Mouse (Mus musculus) induced T-regulatory cell, adult 2 months (primary cell): Measurements from ENCODE around the gene Sult1a1.
A peak's percentile ranks its signal among the peaks of the same experiment; 100 is the strongest.
"Not testable (repeated sequence)": the region's sequence is repeated elsewhere in the genome, so short reads cannot be mapped to it uniquely, and the experiment has no call there.

Experiments used
- DNase-seq: peaks from one replicate; pipeline ENCODE4 v3.0.0-alpha.2; 2012; ENCODE audit warnings: low read depth

Sult1a1 gene

DNA sequence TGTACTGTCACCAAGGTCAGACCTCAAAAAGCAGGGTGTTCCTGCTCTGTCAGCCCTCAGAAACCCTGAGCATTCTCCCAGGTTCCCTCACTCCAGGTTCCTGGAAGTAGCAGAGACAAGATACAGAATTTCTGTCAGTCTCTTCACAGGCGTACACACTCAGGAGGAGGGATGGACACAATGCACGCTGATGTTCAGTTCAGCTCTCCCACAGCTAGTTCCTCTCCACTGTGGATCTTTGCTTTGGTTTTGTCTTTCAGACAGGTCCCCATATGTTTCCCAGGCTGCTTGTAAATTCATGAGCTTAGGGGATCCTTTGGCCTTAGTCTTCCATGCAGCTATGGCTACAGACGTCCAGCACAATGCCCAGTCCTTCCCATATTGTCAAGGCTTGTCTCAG is 20.7 kb upstream of the Sult1a1 start:
- peak; percentile 63 for DNase-seq

DNA sequence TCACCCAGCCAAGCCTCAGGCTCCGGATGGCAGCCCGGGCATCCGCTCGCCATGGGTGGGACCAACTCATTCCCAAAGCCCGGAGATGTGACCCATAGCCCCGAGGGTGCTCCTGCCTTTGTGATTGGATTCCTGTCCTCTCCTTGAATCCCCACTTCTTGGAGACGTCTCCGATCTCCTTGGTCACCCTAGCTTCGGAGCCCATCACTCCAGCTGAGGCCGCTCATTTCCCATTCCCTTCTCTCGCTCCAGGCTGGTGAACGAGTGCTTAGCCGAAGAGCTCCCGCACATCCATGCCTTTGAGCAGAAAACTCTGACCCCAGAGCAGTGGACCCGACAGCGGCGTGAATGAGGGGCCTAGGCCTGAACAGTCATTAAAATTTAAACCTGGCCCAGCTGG is 20.1 kb upstream of the Sult1a1 start:
- DNase-seq = no peak

DNA sequence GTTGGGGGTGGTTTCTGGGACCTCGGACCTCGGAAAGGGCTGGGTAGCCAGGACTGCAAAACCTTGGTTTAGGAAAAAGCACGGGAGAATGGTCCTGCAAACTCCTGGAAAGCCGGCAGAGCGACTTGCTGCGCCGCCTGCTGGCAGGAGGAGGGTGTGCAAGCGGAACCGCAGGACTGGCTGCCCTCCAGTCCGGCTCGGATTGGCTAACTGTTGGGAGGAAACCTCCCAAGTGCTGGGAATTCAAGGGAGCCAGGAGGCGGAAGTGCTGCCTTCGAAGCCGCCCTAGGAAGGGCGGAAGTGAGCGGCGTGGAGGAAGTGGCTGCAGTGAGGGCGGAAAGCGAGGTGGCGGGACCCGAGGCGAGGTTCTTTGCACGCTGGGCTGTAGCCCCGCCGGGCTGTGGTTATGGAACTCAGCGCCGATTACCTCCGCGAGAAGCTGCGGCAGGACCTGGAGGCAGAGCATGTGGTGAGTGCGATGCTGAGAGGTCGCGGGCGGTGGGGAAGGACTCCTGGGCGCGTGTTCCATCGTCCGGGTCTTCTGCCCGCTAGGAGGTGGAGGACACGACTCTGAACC is 19.5 kb upstream of the Sult1a1 start, which contains the start of gene Slx1b:
Gene Slx1b (minus strand): TSS at position 154 of the 577 bp plus-strand sequence.
- DNase-seq = peak; percentile 96

DNA sequence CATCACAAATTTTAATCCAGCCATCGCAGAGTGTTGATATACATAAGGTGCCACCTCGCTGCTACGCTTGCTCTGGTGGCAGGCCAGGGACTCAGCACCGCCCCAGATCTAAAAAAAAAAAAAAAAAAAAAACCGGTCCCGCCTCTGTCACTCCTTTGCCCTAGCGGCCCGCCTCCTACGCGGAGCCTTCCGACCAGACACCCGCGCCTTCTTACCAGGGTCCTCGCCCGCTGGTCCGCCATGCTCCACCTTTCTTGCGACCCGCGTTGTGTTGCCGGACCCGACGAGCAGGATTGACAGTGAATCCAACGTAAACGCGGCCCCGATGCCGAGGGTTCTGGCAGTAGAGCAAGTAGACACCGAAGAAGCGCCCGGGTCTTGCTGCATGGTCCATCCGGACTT is 19.0 kb upstream of the Sult1a1 start, which contains the start of gene Bola2:
Gene Bola2 (plus strand): TSS at position 192 of the 402 bp plus-strand sequence.
- peak; percentile 90 for DNase-seq

DNA sequence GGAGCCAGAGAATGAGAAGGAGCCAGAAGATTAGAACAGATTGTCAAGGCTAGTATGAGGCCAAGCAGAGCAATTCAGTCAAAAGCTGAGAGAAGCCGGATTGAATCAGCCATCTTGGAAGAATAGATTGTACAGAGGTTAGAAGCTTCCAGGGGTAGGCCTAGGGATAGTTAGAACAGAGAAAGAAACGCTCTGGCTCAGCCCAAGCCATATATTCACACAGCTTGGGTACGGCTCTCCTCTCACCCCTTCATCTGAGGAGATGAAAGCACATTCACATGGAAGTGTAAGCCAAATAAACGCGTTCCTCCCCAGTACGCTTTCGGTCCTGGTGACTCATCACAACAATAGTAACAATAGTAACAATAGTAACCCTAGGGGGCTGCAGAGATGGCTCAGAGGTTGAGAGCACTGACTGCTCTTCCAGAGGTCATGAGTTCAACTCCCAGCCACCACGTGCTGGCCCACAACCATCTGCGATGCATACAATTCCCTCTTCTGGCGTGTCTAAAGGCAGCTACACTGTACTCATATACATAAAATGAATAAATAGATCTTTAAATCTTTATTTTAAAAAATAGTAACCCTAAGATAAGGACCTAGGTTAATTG is 18.3 kb upstream of the Sult1a1 start:
- DNase-seq = peak; percentile 32

DNA sequence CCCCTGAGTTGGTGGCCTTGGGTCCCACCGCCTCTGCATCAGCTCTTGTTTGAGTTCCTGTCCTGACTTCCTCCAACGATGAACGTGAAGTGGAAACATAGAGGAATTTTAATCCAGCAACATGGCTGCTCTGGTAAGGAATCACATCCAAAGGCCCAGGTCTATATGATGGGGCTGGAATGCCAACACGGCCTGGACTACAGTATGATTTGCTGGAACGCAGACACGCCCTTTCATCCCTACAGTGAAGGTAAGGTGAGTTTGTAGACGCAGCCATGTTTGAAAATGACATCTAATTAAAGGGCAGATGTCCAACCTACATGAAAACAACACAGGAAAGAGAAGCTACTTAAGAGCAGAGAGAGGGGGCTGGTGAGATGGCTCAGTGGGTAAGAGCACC is 17.5 kb upstream of the Sult1a1 start:
- no peak for DNase-seq

DNA sequence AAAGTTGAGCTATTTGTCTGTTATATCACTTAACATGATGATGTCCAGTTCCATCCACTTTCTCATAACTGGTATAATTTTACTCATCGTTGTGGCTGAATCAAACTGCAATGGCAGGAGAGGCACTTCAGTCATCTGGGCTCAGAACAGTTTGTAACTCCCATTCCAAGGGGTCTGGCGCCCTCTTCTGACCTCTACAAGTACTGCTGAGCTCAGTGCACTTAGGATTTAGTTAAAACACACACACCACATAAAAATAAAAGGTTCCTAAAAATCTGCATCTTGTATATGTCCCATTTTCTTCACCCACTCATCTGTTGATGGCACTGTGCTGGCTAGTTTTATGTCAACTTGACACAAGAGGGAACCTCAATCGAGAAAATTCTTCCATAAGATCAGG is 17.0 kb upstream of the Sult1a1 start:
- DNase-seq = peak; percentile 96

DNA sequence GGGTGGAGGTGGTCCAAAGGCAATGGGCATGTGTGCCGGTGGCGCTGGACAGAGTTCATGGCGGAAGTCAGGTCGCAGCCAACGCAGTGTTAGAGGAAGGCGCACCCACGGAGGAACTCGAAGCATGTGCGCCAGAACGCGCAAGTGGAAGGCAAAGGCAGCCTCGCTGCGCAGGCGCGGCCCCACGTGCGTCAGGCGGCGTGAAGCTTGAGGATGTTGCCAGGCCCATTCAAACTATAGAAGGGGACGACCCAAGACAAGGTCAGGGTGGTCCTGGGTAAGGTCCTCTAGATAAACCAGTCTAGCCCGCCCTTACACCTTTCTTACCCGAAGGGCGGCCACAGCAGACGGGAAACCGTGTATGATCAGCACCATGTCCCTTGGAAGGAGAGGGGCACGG is 16.2 kb upstream of the Sult1a1 start:
- peak; percentile 9 for DNase-seq

DNA sequence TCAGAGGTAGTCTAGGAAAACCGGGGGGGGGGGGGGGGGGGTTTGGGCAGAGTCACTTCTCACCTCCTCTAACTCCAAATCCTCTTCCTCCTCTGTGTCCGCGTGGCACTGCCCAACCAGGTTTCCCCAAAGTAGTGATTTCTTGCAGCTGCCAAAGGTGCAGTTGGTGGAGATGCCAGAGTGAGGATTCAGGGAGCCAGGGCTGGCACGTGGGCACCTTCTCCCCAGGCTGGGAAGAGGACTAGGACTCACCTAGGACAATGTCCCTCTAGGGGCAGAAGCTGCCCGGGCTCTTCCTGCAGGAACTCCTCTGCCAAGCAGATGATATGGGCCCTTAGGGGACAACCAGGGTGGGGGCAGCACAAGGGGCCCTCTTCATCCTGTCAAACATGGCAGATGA is 15.4 kb upstream of the Sult1a1 start:
- DNase-seq = no peak

DNA sequence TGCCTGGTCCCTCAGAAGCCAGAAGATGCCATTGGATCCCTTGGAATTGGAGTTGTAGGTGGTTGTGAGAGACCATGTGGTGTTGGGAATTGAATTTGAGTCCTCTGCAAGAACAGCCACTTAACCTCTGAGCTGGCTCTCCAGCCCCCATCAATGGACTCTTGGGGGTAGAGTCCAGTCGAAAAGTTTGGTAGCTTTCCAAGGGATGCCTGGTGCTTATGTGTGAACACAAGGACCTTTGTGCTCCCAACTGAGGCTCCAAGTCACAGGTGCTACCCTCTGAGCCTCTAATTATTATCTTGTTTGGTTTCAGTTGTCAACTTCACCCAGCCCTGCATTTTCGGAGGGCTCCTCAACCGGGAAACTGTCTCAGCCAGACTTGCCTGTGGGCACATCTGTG is 14.5 kb upstream of the Sult1a1 start:
- DNase-seq = no peak

DNA sequence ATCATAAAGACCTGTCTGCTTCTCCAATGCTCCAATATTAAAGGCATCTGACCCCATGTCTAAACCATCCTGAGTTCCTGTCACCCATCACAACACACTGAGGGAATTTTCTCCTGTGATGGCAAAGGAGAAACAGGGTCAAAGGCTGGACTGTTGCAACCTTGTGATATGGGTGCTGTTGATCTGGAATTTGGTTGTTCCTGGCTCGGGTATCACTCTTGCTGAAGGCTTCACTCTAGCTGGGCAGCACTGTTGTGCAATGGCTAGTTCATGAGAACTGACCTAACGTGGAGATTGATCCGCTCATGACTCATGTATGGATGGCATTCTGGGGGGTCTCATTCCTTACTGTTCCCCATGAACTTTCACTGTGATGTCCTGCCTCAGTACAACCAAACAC is 12.8 kb upstream of the Sult1a1 start:
- no peak for DNase-seq

DNA sequence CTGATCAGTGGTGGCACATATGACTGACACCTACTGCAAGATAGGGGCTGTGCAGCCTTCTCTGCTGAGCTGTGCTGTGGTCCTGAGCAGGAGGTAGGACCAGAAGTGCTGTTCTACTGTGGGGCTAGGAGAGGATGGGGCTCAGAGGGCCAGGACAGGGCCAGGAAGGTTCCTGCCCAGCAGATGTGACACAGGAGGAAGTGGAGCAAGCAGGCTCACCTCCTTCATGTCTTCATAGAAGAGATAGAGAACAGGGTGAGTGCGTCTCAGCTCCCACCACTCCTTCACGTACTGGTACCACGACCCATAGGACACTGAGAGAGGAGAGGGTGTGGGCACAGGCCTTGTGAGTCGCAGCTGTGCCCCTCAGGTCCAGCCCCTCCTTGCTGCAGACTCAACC is 11.9 kb upstream of the Sult1a1 start:
- not testable (repeated sequence) for DNase-seq

DNA sequence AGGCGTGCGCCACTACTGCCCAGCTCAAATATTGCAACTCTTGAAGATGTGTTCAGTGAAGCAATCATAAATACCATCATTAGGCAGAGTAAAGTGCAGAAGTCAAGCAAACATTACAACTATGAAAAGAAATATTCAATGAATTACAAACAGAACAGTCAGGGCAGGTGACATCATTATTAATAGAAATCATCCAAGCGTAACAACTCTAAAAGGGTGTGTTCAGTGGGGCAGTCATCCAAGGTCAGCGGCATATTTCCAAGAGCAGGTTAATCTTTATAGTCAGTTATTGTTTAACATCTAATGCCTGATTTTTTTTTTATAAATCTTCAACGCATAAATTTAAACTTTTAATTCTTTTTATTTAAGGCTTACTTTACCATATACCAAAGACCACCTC is 5.0 kb upstream of the Sult1a1 start:
- no peak for DNase-seq

DNA sequence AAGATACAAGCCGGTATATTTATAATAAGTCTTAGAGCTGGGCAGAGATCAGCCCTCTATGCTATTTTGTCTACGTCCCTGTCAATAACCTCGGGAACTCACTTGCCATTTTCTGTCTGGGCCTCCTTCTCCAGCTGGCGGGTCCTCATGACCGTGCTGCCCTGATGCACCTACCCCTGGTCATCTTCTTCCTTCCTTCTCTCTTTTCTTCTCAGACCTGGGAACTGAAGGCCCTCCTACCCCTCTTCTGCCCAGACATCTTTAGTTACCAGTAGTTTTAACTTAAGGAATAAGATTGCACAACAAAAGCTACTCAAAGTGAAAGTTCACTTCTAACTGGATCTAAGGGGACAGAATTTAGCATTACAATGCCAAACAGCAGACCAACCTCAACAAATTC is 3.5 kb upstream of the Sult1a1 start:
- DNase-seq = no peak

DNA sequence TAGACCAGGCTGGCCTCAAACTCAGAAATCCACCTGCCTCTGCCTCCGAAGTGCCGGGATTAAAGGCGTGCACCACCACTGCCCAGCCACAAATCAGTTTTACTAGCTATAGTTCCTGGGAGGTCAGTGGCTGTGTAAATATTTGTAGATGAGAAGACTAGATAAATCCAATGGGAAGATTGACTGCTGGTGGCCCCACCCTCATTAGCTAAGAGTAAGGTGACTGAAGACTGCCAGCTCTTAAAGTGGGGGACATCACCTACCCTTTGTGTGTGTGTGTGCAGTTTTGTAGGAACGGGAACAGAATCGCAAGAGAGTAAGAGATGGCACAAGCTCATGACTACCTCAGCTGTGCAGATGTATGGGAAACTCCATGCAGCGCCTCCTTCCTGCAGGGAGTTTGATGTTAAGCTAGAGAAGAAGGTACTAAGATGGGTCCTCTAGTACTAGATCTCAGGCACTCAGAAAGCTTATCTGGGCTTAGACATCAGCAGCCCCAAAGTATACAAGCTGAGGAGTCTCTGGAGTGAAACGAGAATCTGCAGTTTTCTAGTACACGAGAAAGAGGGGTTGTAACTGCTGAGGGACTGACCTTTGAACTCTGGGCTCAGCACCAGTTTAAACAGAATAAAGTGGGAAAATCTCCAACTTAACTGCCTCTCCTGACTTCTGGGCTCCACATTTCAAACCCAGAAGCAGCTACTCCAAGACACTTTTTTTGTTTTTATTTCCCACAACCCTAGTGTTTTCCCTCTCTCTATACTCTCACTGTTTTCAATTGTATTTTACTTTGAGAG is 2.5 kb upstream of the Sult1a1 start:
- no peak for DNase-seq

DNA sequence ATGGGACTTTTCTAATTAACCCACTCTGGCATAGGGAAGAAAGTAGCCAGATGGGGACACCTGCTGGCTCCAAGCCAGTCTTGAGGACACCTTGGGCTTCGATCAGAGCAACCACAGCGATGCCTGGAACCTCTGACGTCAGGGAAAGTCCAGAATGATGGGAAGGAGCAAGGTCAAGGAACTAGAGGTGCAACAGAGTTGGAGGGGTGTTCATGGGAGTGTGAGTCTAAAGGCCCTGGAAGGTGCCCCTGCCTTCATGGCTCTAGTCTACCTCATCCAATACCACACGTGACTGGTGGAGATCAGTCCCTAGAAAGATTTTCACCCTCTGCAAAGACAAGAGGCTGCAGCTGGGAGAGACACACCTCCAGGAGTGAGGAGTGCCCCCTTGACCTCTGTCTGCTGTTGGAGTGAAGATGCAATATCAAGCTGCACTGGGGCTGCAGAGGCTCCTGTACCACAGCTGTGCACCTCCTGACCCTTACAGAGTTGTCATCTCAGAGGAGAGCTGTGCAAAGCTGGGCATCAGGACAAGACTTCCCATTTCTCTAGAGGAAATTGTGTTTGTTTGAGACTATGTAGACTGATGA is 494 bp upstream of the Sult1a1 start:
- no peak for DNase-seq

DNA sequence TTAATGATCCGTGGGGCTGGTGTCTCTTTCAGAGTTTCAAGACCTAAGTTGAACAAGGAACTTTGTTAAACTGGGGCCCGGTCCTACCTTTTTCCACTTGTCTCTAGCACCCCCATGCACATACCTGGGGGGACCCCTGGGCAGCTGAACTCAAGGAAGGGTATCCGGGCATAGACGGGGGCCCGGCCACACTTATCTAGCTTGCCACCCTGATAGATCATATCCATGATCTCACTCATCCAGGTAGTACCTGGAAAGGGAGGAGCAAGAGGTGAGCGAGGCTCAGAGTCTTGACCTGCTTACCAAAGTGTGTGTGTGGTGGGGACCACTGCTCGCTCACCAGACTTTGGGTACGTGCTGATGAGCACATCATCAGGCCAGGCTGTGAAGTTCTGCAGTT is 1.1 kb downstream of the Sult1a1 start:
- DNase-seq = no peak

DNA sequence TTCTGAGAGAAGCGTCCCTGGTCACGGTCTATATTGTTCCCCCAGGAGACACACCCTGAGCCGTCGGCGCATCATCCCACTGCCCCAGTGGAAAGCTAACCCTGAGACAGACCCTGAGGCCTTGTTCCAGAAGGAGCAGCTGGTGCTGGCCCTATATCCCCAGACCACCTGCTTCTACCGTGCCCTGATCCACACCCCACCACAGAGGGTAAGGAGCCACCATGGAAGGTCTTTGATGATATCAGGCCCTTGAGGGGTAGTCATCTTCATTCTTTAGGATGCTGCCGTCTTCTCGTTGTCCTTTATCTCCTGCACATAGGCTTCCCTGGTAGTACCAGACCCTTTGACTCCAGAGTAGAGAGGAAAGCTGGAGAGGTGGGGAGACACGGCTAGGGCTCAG is 4.1 kb downstream of the Sult1a1 start:
- DNase-seq = no peak

DNA sequence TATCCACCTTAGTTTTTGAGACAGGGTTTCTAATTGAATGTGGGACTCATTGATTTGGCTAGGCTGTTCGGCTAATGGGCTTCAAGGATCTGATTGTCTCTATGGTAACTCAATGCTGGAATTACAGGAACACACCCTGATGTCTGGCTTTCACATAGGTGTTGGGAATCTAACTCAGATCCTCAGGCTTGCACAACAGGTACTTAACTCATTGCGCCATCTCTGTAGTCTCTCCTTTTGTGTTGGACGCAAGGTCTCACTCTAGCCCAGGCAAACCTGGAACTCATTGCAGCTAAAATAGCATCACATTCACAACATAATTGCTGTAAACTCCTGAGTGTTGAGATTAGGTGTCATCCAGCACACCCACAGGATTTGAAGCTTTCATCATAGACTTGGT is 6.1 kb downstream of the Sult1a1 start:
- DNase-seq = no peak

DNA sequence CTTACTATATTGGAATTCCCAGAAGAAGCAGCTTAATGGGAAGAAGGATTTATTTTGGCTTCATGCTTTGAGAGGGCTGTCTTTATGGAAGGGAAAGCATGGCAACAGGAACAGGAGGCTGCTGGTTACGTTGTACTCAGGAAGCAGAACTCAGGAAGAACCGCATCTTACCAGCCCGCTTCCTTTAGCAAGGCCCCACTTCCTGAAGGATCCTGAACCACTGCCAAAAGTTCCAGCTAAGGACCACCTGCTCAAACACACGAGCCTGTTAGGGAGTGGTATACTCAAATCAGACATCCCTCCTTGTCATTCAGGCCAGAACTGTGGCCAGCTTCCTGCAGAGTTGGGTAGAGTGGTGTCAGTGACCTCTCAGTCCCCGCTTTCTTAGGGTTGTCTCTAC is 7.8 kb downstream of the Sult1a1 start:
- no peak for DNase-seq

DNA sequence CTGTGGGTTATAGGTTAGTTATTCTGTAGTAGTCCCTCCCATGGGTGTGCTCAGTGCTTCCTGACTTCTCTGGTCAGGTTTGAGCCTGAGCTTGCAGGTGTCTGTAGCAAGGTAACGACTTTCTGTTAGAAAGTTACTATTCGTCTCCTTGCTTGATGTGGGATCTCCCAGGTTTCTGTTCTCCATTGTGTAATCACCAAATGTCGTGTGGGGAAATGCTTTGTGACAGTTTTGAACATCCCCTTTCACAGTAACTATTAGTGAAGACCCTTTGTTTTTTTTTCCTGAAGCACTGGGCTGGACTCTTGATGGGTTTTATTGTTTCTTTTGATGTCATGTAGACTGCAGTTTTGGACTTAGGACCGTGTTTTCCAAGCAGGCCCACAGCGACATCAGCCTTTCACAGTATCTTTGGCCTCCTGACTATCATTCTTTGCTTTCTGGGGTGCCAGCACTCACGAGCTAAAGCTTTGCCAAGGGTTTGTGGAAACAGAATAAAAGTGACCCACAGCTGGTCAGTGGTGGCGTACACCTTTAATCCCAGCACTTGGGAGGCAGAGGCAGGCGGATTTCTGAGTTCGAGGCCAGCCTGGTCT is 8.6 kb downstream of the Sult1a1 start:
- DNase-seq = no peak

DNA sequence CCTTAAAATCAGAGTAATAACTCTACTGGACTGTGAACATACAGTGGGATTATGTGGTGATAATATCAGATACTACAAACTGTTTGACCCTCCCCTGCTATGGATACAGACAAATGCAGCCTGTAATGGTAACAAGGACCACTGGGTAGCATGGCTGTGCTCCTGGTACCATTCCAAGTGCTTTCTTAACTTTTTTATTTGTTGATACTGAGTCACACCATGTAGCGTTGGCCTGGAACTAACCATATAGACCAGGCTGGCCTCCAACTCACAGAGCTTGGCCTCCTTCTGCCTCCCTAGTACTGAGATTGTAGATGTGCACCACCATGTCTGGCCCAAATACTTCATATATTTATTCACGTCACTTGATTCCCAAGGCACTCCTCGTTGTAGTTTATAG is 11.0 kb downstream of the Sult1a1 start:
- DNase-seq = no peak

DNA sequence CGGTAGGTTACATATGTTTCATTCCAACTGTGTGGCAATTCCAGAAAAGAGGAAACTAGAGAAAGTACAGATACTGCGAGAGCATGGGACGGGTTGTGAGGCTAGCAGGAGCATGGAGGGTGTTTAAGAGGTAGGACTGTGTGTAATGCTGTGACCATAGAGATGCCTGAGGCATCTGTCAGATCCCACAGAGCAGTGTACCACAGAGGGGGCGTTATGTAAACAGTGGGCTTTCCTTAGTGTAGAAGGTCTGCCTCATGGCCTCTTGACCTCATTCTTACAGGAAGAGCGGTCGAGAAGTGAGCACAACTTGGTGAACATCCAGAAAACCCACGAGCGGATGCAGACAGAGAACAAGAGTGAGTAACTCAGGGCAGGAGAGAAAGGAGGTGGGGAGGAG is 12.6 kb downstream of the Sult1a1 start:
- no peak for DNase-seq
